Mouse (Mus musculus) frontal cortex, adult (tissue): ENCODE data around the gene Otub1.
A peak's percentile ranks its signal among the peaks of the same experiment; 100 is the strongest.

Experiments used
- ATAC-seq: cut with Nextera tagmentation; 2 replicates; pipeline ENCODE4 v1.9.2; 2017; ENCODE audit warnings: mild to moderate bottlenecking, moderate library complexity, mixed read lengths; ENCODE audit not compliant: low TSS enrichment

Gene Otub1

GRCm38 (mm10) chr19:7177804-7178511, 28.2 kb downstream of the Otub1 start:
- ATAC-seq: 0 out of 2 replicates have a peak, but pooled peaks have one; percentile 27

- ATAC-seq: no peak
Observed at GRCm38 (mm10) chr19:7176041-7176696, 29.9 kb downstream of the Otub1 start.

GRCm38 (mm10) chr19:7172051-7172866, 33.9 kb downstream of the Otub1 start:
- ATAC-seq: peak; percentile 85

GRCm38 (mm10) chr19:7171447-7171846, 34.7 kb downstream of the Otub1 start:
- ATAC-seq: no peak

- ATAC-seq: no peak
Observed at GRCm38 (mm10) chr19:7170916-7171315, 35.2 kb downstream of the Otub1 start.

- no peak for ATAC-seq
Observed at GRCm38 (mm10) chr19:7168423-7168822, 37.7 kb downstream of the Otub1 start.

GRCm38 (mm10) chr19:7166767-7167166, 39.3 kb downstream of the Otub1 start:
- no peak for ATAC-seq

GRCm38 (mm10) chr19:7166200-7166711, 39.9 kb downstream of the Otub1 start:
- ATAC-seq: no peak

- ATAC-seq: no peak
Observed at GRCm38 (mm10) chr19:7165509-7166199, 40.5 kb downstream of the Otub1 start.

- ATAC-seq: peak; percentile 35
Observed at GRCm38 (mm10) chr19:7164820-7165323, 41.2 kb downstream of the Otub1 start.

GRCm38 (mm10) chr19:7164238-7164637, 41.9 kb downstream of the Otub1 start:
- ATAC-seq: peak; percentile 48; the same call in 1 of the 2 replicates

GRCm38 (mm10) chr19:7161064-7161463, 45.1 kb downstream of the Otub1 start:
- no peak for ATAC-seq

GRCm38 (mm10) chr19:7160151-7160906, 45.8 kb downstream of the Otub1 start:
- ATAC-seq: peak; percentile 47; the same call in 1 of the 2 replicates

GRCm38 (mm10) chr19:7157734-7158133, 48.4 kb downstream of the Otub1 start:
- ATAC-seq: no peak

- ATAC-seq: no peak
Observed at GRCm38 (mm10) chr19:7155196-7155595, 50.9 kb downstream of the Otub1 start.

GRCm38 (mm10) chr19:7153232-7153631, 52.9 kb downstream of the Otub1 start:
- peak; percentile 11; the same call in 1 of the 2 replicates for ATAC-seq

- ATAC-seq: no peak
Observed at GRCm38 (mm10) chr19:7151927-7152653, 54.0 kb downstream of the Otub1 start.

GRCm38 (mm10) chr19:7151300-7151926, 54.7 kb downstream of the Otub1 start:
- no peak for ATAC-seq

- no peak for ATAC-seq
Observed at GRCm38 (mm10) chr19:7149158-7149685, 56.9 kb downstream of the Otub1 start.
